Mouse (Mus musculus): ENCODE measurements around the gene Ick. TPM values are rescaled to one million over a fixed set of nuclear protein-coding genes. Genes with fewer than 3 reads are reported as not detected.
"Not testable (repeated sequence)": the region's sequence is repeated elsewhere in the genome, so short reads cannot be mapped to it uniquely, and the experiment has no call there.

Ick gene
- polyA plus RNA-seq, 1 experiment from 2014 or later: 22.8 TPM

GRCm38 (mm10) chr9:78165454-78165853 lies 56.5 kb downstream of the Ick start:
- no peak for TF ChIP-seq CTCF (IDR thresholded peaks at IDR 0.05; ENCODE audit: low read depth)
- H3K36me3 ChIP-seq (ENCODE audit: insufficient read depth, low read length): peaks cover 42% of the 10 kb centered on the region
- H3K4me3 ChIP-seq (replicated peaks; ENCODE audit: low read depth, low read length): no peak overlapping the region
- no peak overlapping the region for H3K9ac ChIP-seq (ENCODE audit: low read depth, low read length)
- no peaks in the 10 kb centered on the region for H3K9me3 ChIP-seq (replicated peaks; ENCODE audit: low read length)
- no peaks in the 10 kb centered on the region for H3K27me3 ChIP-seq (ENCODE audit: insufficient read depth, low read length)
- no peak for ATAC-seq (replicated peaks; ENCODE audit: low FRiP score, low read depth)
- H3K4me2 ChIP-seq (ENCODE audit: low read length): no peak overlapping the region
- 96% methylated on average over 6 of the region's 6 CpGs for WGBS
- no peak overlapping the region for H3K27ac ChIP-seq
- H3K4me1 ChIP-seq (replicated peaks; ENCODE audit: insufficient read depth, low read length): no peaks in the 10 kb centered on the region
- DNase-seq (ENCODE audit: low spot score): no peak

- DNase-seq (ENCODE audit: low spot score): no peak
- no peak overlapping the region for H3K27ac ChIP-seq
- ATAC-seq (replicated peaks; ENCODE audit: low FRiP score, low read depth): no peak
- peaks cover 28% of the 10 kb centered on the region; the same call in 1 of the 2 replicates for H3K36me3 ChIP-seq (ENCODE audit: insufficient read depth, low read length)
- H3K4me3 ChIP-seq (replicated peaks; ENCODE audit: low read depth, low read length): no peak overlapping the region
- H3K4me2 ChIP-seq (ENCODE audit: low read length): no peak overlapping the region
- TF ChIP-seq CTCF (IDR thresholded peaks at IDR 0.05; ENCODE audit: low read depth): no peak
- H3K9me3 ChIP-seq (replicated peaks; ENCODE audit: low read length): no peaks in the 10 kb centered on the region
- 82% methylated on average over 19 of the region's 19 CpGs for WGBS
- H3K27me3 ChIP-seq (ENCODE audit: insufficient read depth, low read length): no peaks in the 10 kb centered on the region
- no peaks in the 10 kb centered on the region for H3K4me1 ChIP-seq (replicated peaks; ENCODE audit: insufficient read depth, low read length)
- no peak overlapping the region for H3K9ac ChIP-seq (ENCODE audit: low read depth, low read length)
These were observed 57.9 kb downstream of the Ick start for GRCm38 (mm10) chr9:78166694-78167452.

- no peak overlapping the region for H3K4me3 ChIP-seq (replicated peaks; ENCODE audit: low read depth, low read length)
- peaks cover 23% of the 10 kb centered on the region; the same call in 1 of the 2 replicates for H3K36me3 ChIP-seq (ENCODE audit: insufficient read depth, low read length)
- ATAC-seq (replicated peaks; ENCODE audit: low FRiP score, low read depth) (no peak), DNase-seq (ENCODE audit: low spot score) (no peak)
- no peak overlapping the region for H3K9ac ChIP-seq (ENCODE audit: low read depth, low read length)
- WGBS: 90% methylated on average over 19 of the region's 19 CpGs
- H3K4me2 ChIP-seq (ENCODE audit: low read length): no peak overlapping the region
- no peaks in the 10 kb centered on the region for H3K4me1 ChIP-seq (replicated peaks; ENCODE audit: insufficient read depth, low read length)
- no peak for TF ChIP-seq CTCF (IDR thresholded peaks at IDR 0.05; ENCODE audit: low read depth)
- H3K9me3 ChIP-seq (replicated peaks; ENCODE audit: low read length): no peaks in the 10 kb centered on the region
- H3K27ac ChIP-seq: no peak overlapping the region
- no peaks in the 10 kb centered on the region for H3K27me3 ChIP-seq (ENCODE audit: insufficient read depth, low read length)
These were observed 58.5 kb downstream of the Ick start for GRCm38 (mm10) chr9:78167453-78167969.

GRCm38 (mm10) chr9:78168864-78169263 lies 59.9 kb downstream of the Ick start:
- WGBS: 94% methylated on average over 6 of the region's 6 CpGs
- DNase-seq (ENCODE audit: low spot score) (peak; percentile 27), ATAC-seq (replicated peaks; ENCODE audit: low FRiP score, low read depth) (no peak)
- H3K27me3 ChIP-seq (ENCODE audit: insufficient read depth, low read length): no peaks in the 10 kb centered on the region
- TF ChIP-seq CTCF (IDR thresholded peaks at IDR 0.05; ENCODE audit: low read depth): peak; percentile 53
- no peaks in the 10 kb centered on the region for H3K9me3 ChIP-seq (replicated peaks; ENCODE audit: low read length)
- H3K36me3 ChIP-seq (ENCODE audit: insufficient read depth, low read length): peaks cover 23% of the 10 kb centered on the region; the same call in 1 of the 2 replicates
- H3K9ac ChIP-seq (ENCODE audit: low read depth, low read length): no peak overlapping the region
- no peaks in the 10 kb centered on the region for H3K4me1 ChIP-seq (replicated peaks; ENCODE audit: insufficient read depth, low read length)
- no peak overlapping the region for H3K4me2 ChIP-seq (ENCODE audit: low read length)
- H3K27ac ChIP-seq: no peak overlapping the region
- H3K4me3 ChIP-seq (replicated peaks; ENCODE audit: low read depth, low read length): no peak overlapping the region

GRCm38 (mm10) chr9:78174016-78174415 lies 65.0 kb downstream of the Ick start:
- Histone ChIP-seq H3K27ac (no peak overlapping the region), H3K9ac (ENCODE audit: low read depth, low read length) (no peak overlapping the region), H3K4me2 (ENCODE audit: low read length) (no peak overlapping the region), H3K27me3 (ENCODE audit: insufficient read depth, low read length) (no peaks in the 10 kb centered on the region), H3K4me1 (replicated peaks; ENCODE audit: insufficient read depth, low read length) (no peaks in the 10 kb centered on the region), H3K36me3 (ENCODE audit: insufficient read depth, low read length) (no peaks in the 10 kb centered on the region), H3K9me3 (replicated peaks; ENCODE audit: low read length) (no peaks in the 10 kb centered on the region), H3K4me3 (replicated peaks; ENCODE audit: low read depth, low read length) (no peak overlapping the region)
- TF ChIP-seq CTCF (IDR thresholded peaks at IDR 0.05; ENCODE audit: low read depth): no peak
- ATAC-seq (replicated peaks; ENCODE audit: low FRiP score, low read depth) (no peak), DNase-seq (ENCODE audit: low spot score) (no peak)
- 54% methylated on average over 1 of the region's 1 CpGs for WGBS

- not testable (repeated sequence) for H3K4me3 ChIP-seq (replicated peaks; ENCODE audit: low read depth, low read length); H3K27me3 ChIP-seq (ENCODE audit: insufficient read depth, low read length); ATAC-seq (replicated peaks; ENCODE audit: low FRiP score, low read depth); DNase-seq (ENCODE audit: low spot score); H3K4me2 ChIP-seq (ENCODE audit: low read length); H3K36me3 ChIP-seq (ENCODE audit: insufficient read depth, low read length); H3K9me3 ChIP-seq (replicated peaks; ENCODE audit: low read length); H3K9ac ChIP-seq (ENCODE audit: low read depth, low read length); H3K4me1 ChIP-seq (replicated peaks; ENCODE audit: insufficient read depth, low read length)
- peak overlapping the region; percentile 40 for H3K27ac ChIP-seq
- 29% methylated on average over 3 of the region's 3 CpGs for WGBS
These were observed 65.9 kb downstream of the Ick start for GRCm38 (mm10) chr9:78174925-78175276.
